Mouse (Mus musculus) olfactory bulb, adult 2 months (tissue): ENCODE measurements around the gene Tmprss4.

Source experiments
- CTCF ChIP-seq: fragments of 200-500 bp; IDR thresholded peaks from 2 replicates; pipeline ENCODE4 v1.5.1; 2012; ENCODE audit warnings: low read depth, mild to moderate bottlenecking, low read length, moderate library complexity; ENCODE audit not compliant: insufficient read depth
- POLR2A ChIP-seq: fragments of 200-500 bp; IDR thresholded peaks from 2 replicates; pipeline ENCODE4 v1.6.1; 2012; ENCODE audit warnings: mild to moderate bottlenecking, low read depth, low read length, moderate library complexity; ENCODE audit not compliant: insufficient read depth

GRCm38 (mm10) chr9:45173475-45173874, 30.4 kb downstream of the Tmprss4 start:
- TF ChIP-seq POLR2A = no peak
- TF ChIP-seq CTCF = no peak
